Mouse (Mus musculus): ENCODE data around the gene Hint1.

DNA sequence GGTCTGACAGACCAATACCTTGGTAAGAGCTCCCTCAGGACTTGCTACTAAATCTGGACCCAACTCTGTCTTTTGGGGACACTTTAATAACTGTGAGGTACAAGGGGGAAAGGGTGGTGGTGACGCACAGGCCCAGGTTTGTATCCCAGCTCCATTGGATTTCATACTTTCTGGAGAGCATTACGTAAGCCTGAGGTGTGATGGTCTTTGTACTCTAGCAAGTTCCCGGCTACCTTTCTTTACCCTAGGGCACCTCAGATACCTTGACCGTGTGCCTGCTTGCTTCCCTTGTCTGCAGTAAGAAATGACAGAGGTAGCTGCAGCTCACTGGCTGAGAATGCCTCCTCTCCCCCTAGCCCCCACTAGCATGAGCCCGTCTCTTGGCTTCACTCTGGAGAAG, 41.1 kb downstream of the Hint1 start:
- TF ChIP-seq CTCF (IDR thresholded peaks at IDR 0.05; ENCODE audit: low read depth), result no peak
- no peak for TF ChIP-seq EP300 (IDR thresholded peaks at IDR 0.05; ENCODE audit: low read depth)

All from heart, postnatal 0 days (tissue).